Mouse (Mus musculus): ENCODE results near the gene Upk3b. TPM values are rescaled to one million over a fixed set of nuclear protein-coding genes. Genes with fewer than 3 reads are reported as not detected.

The Upk3b gene
- polyA plus RNA-seq, 1 experiment from 2014 or later = not detected

GRCm38 (mm10) chr5:136083669-136084107, 45.4 kb downstream of the Upk3b start, which contains the start of gene Rasa4:
Gene Rasa4, plus strand, starts transcription at chr5:136083916.
- 0% methylated on average over 21 of the region's 28 CpGs for WGBS

GRCm38 (mm10) chr5:136084144-136084881, 46.0 kb downstream of the Upk3b start:
- WGBS = 4% methylated on average over 23 of the region's 23 CpGs
- 0 out of 2 replicates have a peak, but pooled peaks cover 9% of the 10 kb centered on the region for H3K27me3 ChIP-seq
- no peak; the same call in none of the 2 replicates for ATAC-seq (replicated peaks)
- H3K4me2 ChIP-seq (replicated peaks) = peak overlapping the region; percentile 96
- peaks cover 21% of the 10 kb centered on the region for H3K4me1 ChIP-seq
- H3K4me3 ChIP-seq = peak overlapping the region; percentile 60
- H3K27ac ChIP-seq (replicated peaks) = no peak overlapping the region
- peak overlapping the region; percentile 62 for H3K9ac ChIP-seq (replicated peaks)
- H3K36me3 ChIP-seq = no peaks in the 10 kb centered on the region
- no peaks in the 10 kb centered on the region for H3K9me3 ChIP-seq

More at GRCm38 (mm10) chr5:136083669-136084107, 45.4 kb downstream of the Upk3b start, which contains the start of gene Rasa4:
- ATAC-seq (replicated peaks) = peak; percentile 97
- no peaks in the 10 kb centered on the region for H3K9me3 ChIP-seq
- H3K27ac ChIP-seq (replicated peaks) = no peak within 1 kb of the TSS
- H3K27me3 ChIP-seq = 0 out of 2 replicates have a peak, but pooled peaks cover 9% of the 10 kb centered on the region
- peak within 1 kb of the TSS; percentile 62 for H3K9ac ChIP-seq (replicated peaks)
- peaks cover 21% of the 10 kb centered on the region for H3K4me1 ChIP-seq
- H3K36me3 ChIP-seq = no peaks in the 10 kb centered on the region
- peak within 1 kb of the TSS; percentile 96 for H3K4me2 ChIP-seq (replicated peaks)
- H3K4me3 ChIP-seq = peak within 1 kb of the TSS; percentile 60

GRCm38 (mm10) chr5:136084891-136085651, 46.8 kb downstream of the Upk3b start:
- Histone ChIP-seq H3K27me3 (0 out of 2 replicates have a peak, but pooled peaks cover 9% of the 10 kb centered on the region), H3K36me3 (no peaks in the 10 kb centered on the region), H3K4me3 (peak overlapping the region; percentile 60), H3K4me2 (replicated peaks) (peak overlapping the region; percentile 96), H3K4me1 (peaks cover 21% of the 10 kb centered on the region), H3K9ac (replicated peaks) (0 out of 2 replicates have a peak overlapping the region, but pooled peaks have one; percentile 14), H3K27ac (replicated peaks) (no peak overlapping the region), H3K9me3 (no peaks in the 10 kb centered on the region)
- no peak for ATAC-seq (replicated peaks)
- 7% methylated on average over 20 of the region's 21 CpGs for WGBS

- no peak overlapping the region for H3K27ac ChIP-seq (replicated peaks)
- WGBS = 93% methylated on average over 8 of the region's 8 CpGs
- H3K4me2 ChIP-seq (replicated peaks) = no peak overlapping the region
- no peak overlapping the region for H3K4me3 ChIP-seq
- 0 out of 2 replicates have a peak, but pooled peaks cover 9% of the 10 kb centered on the region for H3K27me3 ChIP-seq
- no peaks in the 10 kb centered on the region for H3K9me3 ChIP-seq
- peaks cover 21% of the 10 kb centered on the region for H3K4me1 ChIP-seq
- no peak overlapping the region for H3K9ac ChIP-seq (replicated peaks)
- no peaks in the 10 kb centered on the region for H3K36me3 ChIP-seq
- no peak for ATAC-seq (replicated peaks)
Measured at GRCm38 (mm10) chr5:136086290-136086689, 48.0 kb downstream of the Upk3b start.

- Histone ChIP-seq H3K9ac (replicated peaks) (no peak overlapping the region), H3K4me1 (peaks cover 16% of the 10 kb centered on the region), H3K4me2 (replicated peaks) (no peak overlapping the region), H3K27me3 (0 out of 2 replicates have a peak, but pooled peaks cover 8% of the 10 kb centered on the region), H3K27ac (replicated peaks) (no peak overlapping the region), H3K4me3 (no peak overlapping the region), H3K36me3 (no peaks in the 10 kb centered on the region), H3K9me3 (no peaks in the 10 kb centered on the region)
- WGBS = 14% methylated on average over 14 of the region's 14 CpGs
- ATAC-seq (replicated peaks) = no peak
Measured at GRCm38 (mm10) chr5:136088821-136089575, 50.7 kb downstream of the Upk3b start.

- Histone ChIP-seq H3K27ac (replicated peaks) (no peak overlapping the region), H3K4me3 (no peak overlapping the region), H3K9ac (replicated peaks) (no peak overlapping the region), H3K4me1 (no peaks in the 10 kb centered on the region), H3K36me3 (no peaks in the 10 kb centered on the region), H3K4me2 (replicated peaks) (no peak overlapping the region), H3K27me3 (no peaks in the 10 kb centered on the region), H3K9me3 (no peaks in the 10 kb centered on the region)
- WGBS = 74% methylated on average over 5 of the region's 5 CpGs
- ATAC-seq (replicated peaks) = no peak
Measured at GRCm38 (mm10) chr5:136091927-136092326, 53.6 kb downstream of the Upk3b start.

- no peak overlapping the region for H3K4me2 ChIP-seq (replicated peaks)
- H3K27me3 ChIP-seq = no peaks in the 10 kb centered on the region
- H3K9me3 ChIP-seq = no peaks in the 10 kb centered on the region
- H3K4me3 ChIP-seq = no peak overlapping the region
- no peak overlapping the region for H3K27ac ChIP-seq (replicated peaks)
- H3K36me3 ChIP-seq = no peaks in the 10 kb centered on the region
- no peak for ATAC-seq (replicated peaks)
- H3K9ac ChIP-seq (replicated peaks) = no peak overlapping the region
- no peaks in the 10 kb centered on the region for H3K4me1 ChIP-seq
- 48% methylated on average over 8 of the region's 8 CpGs for WGBS
Measured at GRCm38 (mm10) chr5:136094249-136095010, 56.1 kb downstream of the Upk3b start.

- H3K4me3 ChIP-seq = no peak overlapping the region
- H3K27me3 ChIP-seq = no peaks in the 10 kb centered on the region
- H3K36me3 ChIP-seq = no peaks in the 10 kb centered on the region
- H3K4me1 ChIP-seq = no peaks in the 10 kb centered on the region
- WGBS = 72% methylated on average over 7 of the region's 7 CpGs
- H3K9ac ChIP-seq (replicated peaks) = no peak overlapping the region
- H3K27ac ChIP-seq (replicated peaks) = no peak overlapping the region
- no peak overlapping the region for H3K4me2 ChIP-seq (replicated peaks)
- H3K9me3 ChIP-seq = no peaks in the 10 kb centered on the region
- ATAC-seq (replicated peaks) = no peak
Measured at GRCm38 (mm10) chr5:136095089-136095488, 56.8 kb downstream of the Upk3b start.

Other genes with a start within 250 kb of the Upk3b start
- gene Srrm3, start 231.6 kb upstream of the Upk3b start, polyA plus RNA-seq (2015; fragmentation: Nextera tagmentation; extraction: Ambion mirVana) = 56.0 and 61.2 TPM in 2 replicates
- 6.2 and 6.5 TPM in 2 replicates for gene Hspb1, start 150.6 kb upstream of the Upk3b start, polyA plus RNA-seq (2015; fragmentation: Nextera tagmentation; extraction: Ambion mirVana)
- gene Ywhag, start 103.9 kb upstream of the Upk3b start, polyA plus RNA-seq (2015; fragmentation: Nextera tagmentation; extraction: Ambion mirVana) = 664 and 720 TPM in 2 replicates
- gene Ssc4d, start 64.0 kb upstream of the Upk3b start, polyA plus RNA-seq (2015; fragmentation: Nextera tagmentation; extraction: Ambion mirVana) = 0.87 and 1.2 TPM in 2 replicates
- not detected in 2 replicates for gene Zp3, start 58.4 kb upstream of the Upk3b start, polyA plus RNA-seq (2015; fragmentation: Nextera tagmentation; extraction: Ambion mirVana)
- gene Dtx2, start 43.7 kb upstream of the Upk3b start, polyA plus RNA-seq (2015; fragmentation: Nextera tagmentation; extraction: Ambion mirVana) = 26.6 and 27.6 TPM in 2 replicates
- not detected in 2 replicates for gene Upk3bl, start 16.0 kb downstream of the Upk3b start, polyA plus RNA-seq (2015; fragmentation: Nextera tagmentation; extraction: Ambion mirVana)
- gene Rasa4, start 45.4 kb downstream of the Upk3b start, polyA plus RNA-seq (2015; fragmentation: Nextera tagmentation; extraction: Ambion mirVana) = 6.0 and 6.3 TPM in 2 replicates
- gene Polr2j, start 78.1 kb downstream of the Upk3b start, polyA plus RNA-seq (2015; fragmentation: Nextera tagmentation; extraction: Ambion mirVana) = 230 and 234 TPM in 2 replicates
- gene Lrwd1, start 97.6 kb downstream of the Upk3b start, polyA plus RNA-seq (2015; fragmentation: Nextera tagmentation; extraction: Ambion mirVana) = 36.8 and 36.9 TPM in 2 replicates
- gene Alkbh4, start 97.7 kb downstream of the Upk3b start, polyA plus RNA-seq (2015; fragmentation: Nextera tagmentation; extraction: Ambion mirVana) = 18.4 and 19.5 TPM in 2 replicates
- gene Orai2, start 132.2 kb downstream of the Upk3b start, polyA plus RNA-seq (2015; fragmentation: Nextera tagmentation; extraction: Ambion mirVana) = 35.0 and 39.1 TPM in 2 replicates
- 58.5 and 65.9 TPM in 2 replicates for gene Prkrip1, start 160.5 kb downstream of the Upk3b start, polyA plus RNA-seq (2015; fragmentation: Nextera tagmentation; extraction: Ambion mirVana)
- gene Sh2b2, start 208.1 kb downstream of the Upk3b start, polyA plus RNA-seq (2015; fragmentation: Nextera tagmentation; extraction: Ambion mirVana) = 29.0 and 30.0 TPM in 2 replicates